Mouse (Mus musculus): ENCODE data around the gene Zbtb43.
A peak's percentile ranks its signal among the peaks of the same experiment; 100 is the strongest.

Gene Zbtb43

GRCm38 (mm10) chr2:33468466-33469097, at the start of gene Zbtb43:
Gene Zbtb43, minus strand, starts transcription at chr2:33468559.
- DNase-seq, result peak; percentile 95 to 97

- no peak for DNase-seq
These were observed 47.5 kb upstream of the Zbtb43 start for GRCm38 (mm10) chr2:33515856-33516255.

- DNase-seq, result no peak
These were observed 47.1 kb upstream of the Zbtb43 start for GRCm38 (mm10) chr2:33515431-33515830.

GRCm38 (mm10) chr2:33510791-33511190, 42.4 kb upstream of the Zbtb43 start:
- no peak for DNase-seq

GRCm38 (mm10) chr2:33502602-33503001, 34.2 kb upstream of the Zbtb43 start:
- no peak for DNase-seq

- no peak for DNase-seq
These were observed 29.9 kb upstream of the Zbtb43 start for GRCm38 (mm10) chr2:33498280-33498679.

- no peak for DNase-seq
These were observed 27.3 kb upstream of the Zbtb43 start for GRCm38 (mm10) chr2:33495654-33496053.

- DNase-seq, result no peak
These were observed 23.7 kb upstream of the Zbtb43 start for GRCm38 (mm10) chr2:33492041-33492440.

- no peak for DNase-seq
These were observed 21.2 kb upstream of the Zbtb43 start for GRCm38 (mm10) chr2:33489565-33489964.

GRCm38 (mm10) chr2:33487332-33487731, 19.0 kb upstream of the Zbtb43 start:
- DNase-seq, result peak; percentile 39 to 69

- peak; percentile 64 to 79 for DNase-seq
These were observed 18.5 kb upstream of the Zbtb43 start for GRCm38 (mm10) chr2:33486866-33487265.

- DNase-seq, result no peak
These were observed 9.8 kb upstream of the Zbtb43 start for GRCm38 (mm10) chr2:33477961-33478755.

GRCm38 (mm10) chr2:33475961-33476360, 7.6 kb upstream of the Zbtb43 start:
- DNase-seq, result no peak

GRCm38 (mm10) chr2:33467546-33468465, 553 bp downstream of the Zbtb43 start:
- DNase-seq, result peak; percentile 49 to 71

- DNase-seq, result peak; percentile 47 to 72
These were observed 2.4 kb downstream of the Zbtb43 start for GRCm38 (mm10) chr2:33465966-33466365.

- no peak for DNase-seq
These were observed 3.1 kb downstream of the Zbtb43 start for GRCm38 (mm10) chr2:33465215-33465614.

GRCm38 (mm10) chr2:33462066-33462465, 6.3 kb downstream of the Zbtb43 start:
- DNase-seq, result no peak

- DNase-seq, result no peak
These were observed 7.3 kb downstream of the Zbtb43 start for GRCm38 (mm10) chr2:33461066-33461465.

GRCm38 (mm10) chr2:33459660-33460059, 8.7 kb downstream of the Zbtb43 start:
- no peak for DNase-seq

- peak in 1 of 2 experiments; percentile 65 for DNase-seq
These were observed 11.7 kb downstream of the Zbtb43 start for GRCm38 (mm10) chr2:33456696-33457095.

GRCm38 (mm10) chr2:33456242-33456641, 12.1 kb downstream of the Zbtb43 start:
- DNase-seq, result no peak

GRCm38 (mm10) chr2:33455350-33455749, 13.0 kb downstream of the Zbtb43 start:
- no peak for DNase-seq

GRCm38 (mm10) chr2:33454816-33455215, 13.5 kb downstream of the Zbtb43 start:
- DNase-seq, result no peak
